Mouse (Mus musculus): ENCODE results near the gene Dennd1a. TPM values are rescaled to one million over a fixed set of nuclear protein-coding genes. Genes with fewer than 3 reads are reported as not detected.

Dennd1a gene
- polyA plus RNA-seq, 1 experiment from 2014 or later: 3.8 TPM

GRCm38 (mm10) chr2:37757016-37757415, 530.2 kb downstream of the Dennd1a start:
- 50% methylated on average over 5 of the region's 5 CpGs for WGBS (ENCODE audit: insufficient replicate concordance)
- no peak for ATAC-seq
- DNase-seq: no peak
- Histone ChIP-seq H3K4me3 (ENCODE audit: low read depth, low read length) (no peak overlapping the region), H3K36me3 (replicated peaks; ENCODE audit: insufficient read depth, low read length) (no peaks in the 10 kb centered on the region), H3K4me1 (ENCODE audit: insufficient read depth) (peaks cover 8% of the 10 kb centered on the region), H3K27me3 (ENCODE audit: insufficient read depth, low read length) (no peaks in the 10 kb centered on the region), H3K9me3 (ENCODE audit: low read length) (no peaks in the 10 kb centered on the region), H3K4me2 (ENCODE audit: low read depth, low read length) (no peak overlapping the region), H3K27ac (ENCODE audit: low read depth) (no peak overlapping the region), H3K9ac (replicated peaks) (no peak overlapping the region)
- TF ChIP-seq EP300 (IDR thresholded peaks at IDR 0.05; ENCODE audit: low read depth): no peak
- TF ChIP-seq CTCF (IDR thresholded peaks at IDR 0.05; ENCODE audit: low read depth): no peak

GRCm38 (mm10) chr2:37756220-37756930, 530.8 kb downstream of the Dennd1a start:
- no peak overlapping the region for H3K27ac ChIP-seq (ENCODE audit: low read depth)
- no peaks in the 10 kb centered on the region for H3K9me3 ChIP-seq (ENCODE audit: low read length)
- no peak for DNase-seq
- WGBS (ENCODE audit: insufficient replicate concordance): 63% methylated on average over 2 of the region's 2 CpGs
- no peaks in the 10 kb centered on the region for H3K36me3 ChIP-seq (replicated peaks; ENCODE audit: insufficient read depth, low read length)
- H3K4me1 ChIP-seq (ENCODE audit: insufficient read depth): peaks cover 8% of the 10 kb centered on the region
- H3K4me3 ChIP-seq (ENCODE audit: low read depth, low read length): no peak overlapping the region
- no peak overlapping the region for H3K4me2 ChIP-seq (ENCODE audit: low read depth, low read length)
- ATAC-seq: no peak
- TF ChIP-seq EP300 (IDR thresholded peaks at IDR 0.05; ENCODE audit: low read depth): no peak
- TF ChIP-seq CTCF (IDR thresholded peaks at IDR 0.05; ENCODE audit: low read depth): no peak
- no peak overlapping the region for H3K9ac ChIP-seq (replicated peaks)
- no peaks in the 10 kb centered on the region for H3K27me3 ChIP-seq (ENCODE audit: insufficient read depth, low read length)

- TF ChIP-seq EP300 (IDR thresholded peaks at IDR 0.05; ENCODE audit: low read depth) (no peak), CTCF (IDR thresholded peaks at IDR 0.05; ENCODE audit: low read depth) (no peak)
- no peaks in the 10 kb centered on the region for H3K36me3 ChIP-seq (replicated peaks; ENCODE audit: insufficient read depth, low read length)
- H3K4me1 ChIP-seq (ENCODE audit: insufficient read depth): no peaks in the 10 kb centered on the region
- no peak overlapping the region for H3K27ac ChIP-seq (ENCODE audit: low read depth)
- H3K9me3 ChIP-seq (ENCODE audit: low read length): no peaks in the 10 kb centered on the region
- no peaks in the 10 kb centered on the region for H3K27me3 ChIP-seq (ENCODE audit: insufficient read depth, low read length)
- no peak overlapping the region for H3K4me2 ChIP-seq (ENCODE audit: low read depth, low read length)
- H3K4me3 ChIP-seq (ENCODE audit: low read depth, low read length): no peak overlapping the region
- DNase-seq (no peak), ATAC-seq (no peak)
- WGBS (ENCODE audit: insufficient replicate concordance): 86% methylated on average over 1 of the region's 1 CpGs
- H3K9ac ChIP-seq (replicated peaks): no peak overlapping the region
Observed at GRCm38 (mm10) chr2:37751114-37751513, 536.1 kb downstream of the Dennd1a start.

DNA sequence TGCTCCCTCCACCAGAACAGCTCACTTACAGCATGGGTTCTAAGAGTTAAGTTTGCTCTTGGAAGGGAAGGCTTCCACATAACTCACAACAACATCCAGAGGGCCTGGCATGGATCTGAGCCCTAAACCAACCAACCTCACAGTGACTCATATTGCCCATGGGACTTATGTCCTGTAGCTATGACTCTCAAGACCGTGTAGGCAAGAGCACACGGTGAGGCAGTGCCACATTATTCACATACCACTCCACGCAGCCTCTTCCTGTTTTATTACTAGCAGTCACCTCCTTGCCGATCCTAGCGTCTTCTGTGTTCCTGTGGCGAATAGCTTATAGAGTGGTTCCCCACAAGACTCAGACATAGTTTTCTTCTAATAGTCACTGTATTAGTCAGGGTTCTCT, 537.9 kb downstream of the Dennd1a start:
- Histone ChIP-seq H3K9ac (replicated peaks) (no peak overlapping the region), H3K4me1 (ENCODE audit: insufficient read depth) (no peaks in the 10 kb centered on the region), H3K27me3 (ENCODE audit: insufficient read depth, low read length) (no peaks in the 10 kb centered on the region), H3K36me3 (replicated peaks; ENCODE audit: insufficient read depth, low read length) (no peaks in the 10 kb centered on the region), H3K27ac (ENCODE audit: low read depth) (no peak overlapping the region), H3K9me3 (ENCODE audit: low read length) (no peaks in the 10 kb centered on the region), H3K4me3 (ENCODE audit: low read depth, low read length) (no peak overlapping the region), H3K4me2 (ENCODE audit: low read depth, low read length) (no peak overlapping the region)
- ATAC-seq (no peak), DNase-seq (no peak)
- TF ChIP-seq CTCF (IDR thresholded peaks at IDR 0.05; ENCODE audit: low read depth): no peak
- TF ChIP-seq EP300 (IDR thresholded peaks at IDR 0.05; ENCODE audit: low read depth): no peak
- 48% methylated on average over 6 of the region's 6 CpGs for WGBS (ENCODE audit: insufficient replicate concordance)

Small RNAs within 50 kb of the gene (microRNA-seq; reads per million reads assigned to microRNA genes)
- not detected for gene Gm44455

Other genes with a start within 250 kb of the Dennd1a start
- 1.7 and 2.8 TPM in 2 replicates for gene Lhx2, start 51.9 kb upstream of the Dennd1a start, polyA plus RNA-seq (2015; fragmentation: Nextera tagmentation; extraction: Ambion mirVana)
- 30.6 and 39.7 TPM in 2 replicates for gene Nek6, start 224.3 kb upstream of the Dennd1a start, polyA plus RNA-seq (2015; fragmentation: Nextera tagmentation; extraction: Ambion mirVana)

Data from liver, postnatal 0 days (tissue).